Mouse (Mus musculus) midbrain, embryonic 11.5 days (tissue): ENCODE measurements at regions not wholly inside any gene's neighbourhood (a gene's known extent, or its start where the extent isn't known, plus 50 kb on each side); places are given as distances from the start of the nearest gene placed in this dataset.

Source experiments
- ATAC-seq: fragments of 200-750 bp; cut with Nextera tagmentation; 2 replicates; pipeline ENCODE4 v1.8.0; 2017; ENCODE audit warnings: moderate TSS enrichment, moderate library complexity; ENCODE audit not compliant: low FRiP score
- DNase-seq: peaks from one replicate; pipeline ENCODE4 v3.0.0; 2015; ENCODE audit warnings: low spot score; ENCODE audit errors: missing footprints
- H3K27ac ChIP-seq: fragments of 300-500 bp; sonication (generic); 2 replicates; pipeline ENCODE4 v1.5.1; 2014; ENCODE audit warnings: low read depth, low read length
- H3K27me3 ChIP-seq: fragments of 300-500 bp; sonication (generic); 2 replicates; pipeline ENCODE4 v1.6.1; 2014; ENCODE audit warnings: mild to moderate bottlenecking, low read length, moderate library complexity, mixed read lengths; ENCODE audit not compliant: control insufficient read depth, insufficient read depth
- H3K36me3 ChIP-seq: fragments of 300-500 bp; sonication (generic); 2 replicates; pipeline ENCODE4 v1.6.1; 2014; ENCODE audit warnings: mild to moderate bottlenecking, low read length, moderate library complexity, mixed read lengths; ENCODE audit not compliant: control insufficient read depth, insufficient read depth
- H3K4me1 ChIP-seq: fragments of 300-500 bp; sonication (generic); 2 replicates; pipeline ENCODE4 v1.6.1; 2014; ENCODE audit warnings: low read length; ENCODE audit not compliant: control insufficient read depth, insufficient read depth
- H3K4me2 ChIP-seq: fragments of 300-500 bp; sonication (generic); 2 replicates; pipeline ENCODE4 v1.6.1; 2014; ENCODE audit warnings: mild to moderate bottlenecking, moderate library complexity
- H3K4me3 ChIP-seq: fragments of 300-500 bp; sonication (generic); 2 replicates; pipeline ENCODE4 v1.5.1; 2014; ENCODE audit warnings: low read depth, low read length
- H3K9ac ChIP-seq: fragments of 300-500 bp; sonication (generic); 2 replicates; pipeline ENCODE4 v1.6.1; 2014; ENCODE audit warnings: low read length
- H3K9me3 ChIP-seq: fragments of 300-500 bp; sonication (generic); 2 replicates; pipeline ENCODE4 v1.6.1; 2016; ENCODE audit warnings: low read length; ENCODE audit not compliant: control insufficient read depth
- WGBS: fragments of 180-500 bp; shearing (Covaris S2); extraction: QIAGEN DNeasy Blood & Tissue Kit; methylation state at CpG from one replicate; pipeline ENCODE4 v1.1.7; 2014; 5-methylcytosine and 5-hydroxymethylcytosine counted together

GRCm38 (mm10) chr3:41318232-41319131 lies 235.6 kb upstream of the Pgrmc2 start:
- Histone ChIP-seq H3K36me3 (no peaks in the 10 kb centered on the region), H3K27me3 (no peaks in the 10 kb centered on the region), H3K9me3 (no peaks in the 10 kb centered on the region), H3K4me1 (no peaks in the 10 kb centered on the region), H3K4me2 (no peak overlapping the region), H3K27ac (no peak overlapping the region), H3K4me3 (no peak overlapping the region), H3K9ac (no peak overlapping the region)
- WGBS: 79% methylated on average over 12 of the region's 12 CpGs
- ATAC-seq: no peak
- DNase-seq: no peak

- Histone ChIP-seq H3K27me3 (no peaks in the 10 kb centered on the region), H3K4me1 (no peaks in the 10 kb centered on the region), H3K27ac (no peak overlapping the region), H3K4me2 (no peak overlapping the region), H3K36me3 (no peaks in the 10 kb centered on the region), H3K4me3 (no peak overlapping the region), H3K9me3 (no peaks in the 10 kb centered on the region), H3K9ac (no peak overlapping the region)
- WGBS: 82% methylated on average over 4 of the region's 4 CpGs
- ATAC-seq (no peak), DNase-seq (no peak)
These were observed 234.3 kb upstream of the Pgrmc2 start for GRCm38 (mm10) chr3:41317170-41317569.

DNA sequence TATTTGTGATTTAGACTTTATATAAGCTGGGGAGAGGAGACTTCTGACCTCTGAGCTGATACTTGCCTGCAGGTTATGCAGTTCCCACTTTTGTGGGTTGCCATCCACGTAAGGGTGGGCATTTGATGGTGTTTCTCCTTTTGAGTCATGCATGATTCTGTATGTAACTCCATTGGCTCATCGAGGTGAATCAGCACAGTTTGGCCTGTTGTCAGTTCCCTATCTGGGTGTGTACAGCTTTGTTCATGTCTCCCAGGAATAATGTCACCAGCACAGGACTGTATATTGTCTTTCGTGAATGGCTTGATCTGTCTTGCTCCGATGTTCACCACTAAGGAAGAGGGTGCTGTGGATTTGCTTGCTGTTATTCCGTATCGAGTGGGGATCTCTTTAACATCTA lies 229.6 kb upstream of the Pgrmc2 start:
- WGBS: 89% methylated on average over 6 of the region's 6 CpGs

GRCm38 (mm10) chr3:41307400-41308028 lies 224.7 kb upstream of the Pgrmc2 start:
- no peaks in the 10 kb centered on the region for H3K4me1 ChIP-seq
- no peak overlapping the region for H3K27ac ChIP-seq
- no peak overlapping the region for H3K9ac ChIP-seq
- H3K4me2 ChIP-seq: no peak overlapping the region
- H3K36me3 ChIP-seq: no peaks in the 10 kb centered on the region
- no peaks in the 10 kb centered on the region for H3K27me3 ChIP-seq
- H3K9me3 ChIP-seq: no peaks in the 10 kb centered on the region
- ATAC-seq (no peak), DNase-seq (no peak)
- WGBS: 86% methylated on average over 13 of the region's 13 CpGs
- H3K4me3 ChIP-seq: no peak overlapping the region

More for the DNA sequence above, 229.6 kb upstream of the Pgrmc2 start:
- Histone ChIP-seq H3K27me3 (no peaks in the 10 kb centered on the region), H3K4me3 (no peak overlapping the region), H3K36me3 (no peaks in the 10 kb centered on the region), H3K9ac (no peak overlapping the region), H3K9me3 (no peaks in the 10 kb centered on the region), H3K27ac (no peak overlapping the region), H3K4me2 (no peak overlapping the region), H3K4me1 (no peaks in the 10 kb centered on the region)
- ATAC-seq (no peak), DNase-seq (no peak)

GRCm38 (mm10) chr3:41302805-41303204 lies 220.0 kb upstream of the Pgrmc2 start:
- Histone ChIP-seq H3K36me3 (no peaks in the 10 kb centered on the region), H3K4me1 (no peaks in the 10 kb centered on the region), H3K4me2 (no peak overlapping the region), H3K9ac (no peak overlapping the region), H3K4me3 (no peak overlapping the region), H3K9me3 (no peaks in the 10 kb centered on the region), H3K27ac (no peak overlapping the region), H3K27me3 (no peaks in the 10 kb centered on the region)
- DNase-seq (no peak), ATAC-seq (no peak)
- WGBS: 88% methylated on average over 3 of the region's 3 CpGs

GRCm38 (mm10) chr3:41298776-41299175 lies 215.9 kb upstream of the Pgrmc2 start:
- no peak for ATAC-seq
- Histone ChIP-seq H3K4me1 (no peaks in the 10 kb centered on the region), H3K9me3 (no peaks in the 10 kb centered on the region), H3K36me3 (no peaks in the 10 kb centered on the region), H3K4me2 (no peak overlapping the region), H3K9ac (no peak overlapping the region), H3K27ac (no peak overlapping the region), H3K4me3 (no peak overlapping the region), H3K27me3 (no peaks in the 10 kb centered on the region)
- WGBS: 89% methylated on average over 4 of the region's 4 CpGs
- DNase-seq: no peak

DNA sequence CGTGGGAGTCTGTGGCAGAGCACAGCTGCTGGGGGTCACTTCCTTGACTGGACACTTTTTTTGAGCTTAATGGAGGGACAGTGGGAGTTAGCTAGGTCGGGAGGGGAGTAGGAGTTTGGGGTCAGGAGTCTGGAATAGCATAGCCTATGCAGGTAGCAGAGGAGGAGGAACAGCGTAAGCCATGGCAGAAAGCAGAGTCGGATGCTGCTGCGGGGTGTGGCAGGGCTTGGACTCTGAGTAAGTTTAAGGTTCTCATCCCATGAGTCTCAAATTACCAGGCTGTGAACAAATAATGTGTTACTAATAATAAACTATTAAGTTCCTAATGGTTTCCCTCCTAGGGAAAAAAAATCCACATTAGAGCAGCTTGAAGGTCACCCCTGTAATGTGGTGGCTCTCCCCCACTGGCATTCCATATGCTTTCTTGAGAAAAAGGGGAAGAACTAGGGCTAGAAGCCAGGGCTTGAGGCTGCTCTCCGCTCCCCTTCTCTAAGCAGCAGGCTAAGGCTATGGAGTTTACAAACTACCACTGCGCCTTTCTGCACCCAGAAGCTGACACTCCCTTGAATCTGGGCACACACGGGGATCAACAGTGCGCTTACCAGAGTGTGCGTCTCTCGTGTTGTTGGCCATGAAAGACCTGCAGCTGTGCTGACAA lies 213.4 kb upstream of the Pgrmc2 start:
- H3K36me3 ChIP-seq: no peaks in the 10 kb centered on the region
- no peaks in the 10 kb centered on the region for H3K9me3 ChIP-seq
- no peak overlapping the region for H3K27ac ChIP-seq
- WGBS: 84% methylated on average over 11 of the region's 11 CpGs
- H3K4me2 ChIP-seq: no peak overlapping the region
- no peaks in the 10 kb centered on the region for H3K27me3 ChIP-seq
- no peak overlapping the region for H3K4me3 ChIP-seq
- DNase-seq (no peak), ATAC-seq (no peak)
- H3K9ac ChIP-seq: no peak overlapping the region
- no peaks in the 10 kb centered on the region for H3K4me1 ChIP-seq

GRCm38 (mm10) chr3:41295150-41295549 lies 212.3 kb upstream of the Pgrmc2 start:
- Histone ChIP-seq H3K4me1 (no peaks in the 10 kb centered on the region), H3K4me3 (no peak overlapping the region), H3K9me3 (no peaks in the 10 kb centered on the region), H3K9ac (no peak overlapping the region), H3K36me3 (no peaks in the 10 kb centered on the region), H3K4me2 (no peak overlapping the region), H3K27ac (no peak overlapping the region), H3K27me3 (no peaks in the 10 kb centered on the region)
- no peak for ATAC-seq
- WGBS: 75% methylated on average over 8 of the region's 8 CpGs
- DNase-seq: no peak
